Mouse (Mus musculus): ENCODE measurements around the gene Sec23ip.

Sec23ip gene

GRCm38 (mm10) chr7:128779305-128779704 lies 34.6 kb downstream of the Sec23ip start:
- peak; percentile 28 to 55 for DNase-seq (ENCODE audit: low spot score in 2 of 2)

- DNase-seq (ENCODE audit: low spot score in 2 of 2), result no peak
Measured at GRCm38 (mm10) chr7:128781846-128782245, 37.1 kb downstream of the Sec23ip start.

GRCm38 (mm10) chr7:128790045-128790444 lies 45.3 kb downstream of the Sec23ip start:
- DNase-seq (ENCODE audit: low spot score in 2 of 2), result no peak

- DNase-seq (ENCODE audit: low spot score in 2 of 2), result no peak
Measured at GRCm38 (mm10) chr7:128793464-128793863, 48.7 kb downstream of the Sec23ip start.

GRCm38 (mm10) chr7:128824986-128825563 lies 80.3 kb downstream of the Sec23ip start:
- DNase-seq (ENCODE audit: low spot score in 2 of 2), result no peak

GRCm38 (mm10) chr7:128832455-128833081 lies 87.8 kb downstream of the Sec23ip start:
- no peak for DNase-seq (ENCODE audit: low spot score in 2 of 2)

- no peak for DNase-seq (ENCODE audit: low spot score in 2 of 2)
Measured at GRCm38 (mm10) chr7:128833196-128833595, 88.5 kb downstream of the Sec23ip start.

Data from frontal cortex, postnatal 14 days (tissue).